Mouse (Mus musculus) cerebellum, adult 2 months (tissue): ENCODE data around the gene Patl2. TPM values are rescaled to one million over a fixed set of nuclear protein-coding genes. Genes with fewer than 3 reads are reported as not detected.

Source experiments
- DNase-seq, 2 experiments: peaks; one replicate each; pipeline ENCODE4 v3.0.0; 2021
- H3K27ac ChIP-seq: fragments of 200-500 bp; 2 replicates; pipeline ENCODE4 v1.5.1; 2012; ENCODE audit warnings: low read length, control low read depth, inconsistent platforms; ENCODE audit not compliant: insufficient read depth
- H3K27me3 ChIP-seq: fragments of 200-500 bp; 2 replicates; pipeline ENCODE4 v1.6.1; 2012; ENCODE audit warnings: inconsistent platforms, mild to moderate bottlenecking, low read length, moderate library complexity; ENCODE audit not compliant: control insufficient read depth, insufficient read depth
- H3K4me1 ChIP-seq: fragments of 200-500 bp; 2 replicates; pipeline ENCODE4 v1.6.1; 2011; ENCODE audit warnings: low read length; ENCODE audit not compliant: control insufficient read depth, insufficient read depth
- H3K4me3 ChIP-seq: fragments of 200-500 bp; replicated peaks from 2 replicates; pipeline ENCODE3; 2011; ENCODE audit warnings: mild to moderate bottlenecking, low read depth, low read length, control low read depth; ENCODE audit not compliant: insufficient read depth
- CTCF ChIP-seq: fragments of 200-500 bp; IDR thresholded peaks from 2 replicates; pipeline ENCODE4 v1.5.1; 2011; ENCODE audit warnings: low read depth, mild to moderate bottlenecking, control low read depth, low read length, moderate library complexity, borderline replicate concordance; ENCODE audit not compliant: insufficient read depth
- POLR2A ChIP-seq: fragments of 200-500 bp; IDR thresholded peaks from 2 replicates; pipeline ENCODE4 v1.6.1; 2011; ENCODE audit warnings: low read length, control low read depth, borderline replicate concordance; ENCODE audit not compliant: insufficient read depth
- WGBS: fragments of 180-500 bp; shearing (Covaris S2); methylation state at CpG from one replicate; pipeline ENCODE4 v1.1.7; 2018; 5-methylcytosine and 5-hydroxymethylcytosine counted together
- polyA plus RNA-seq: library from polyadenylated mRNA; depleted of rRNA; stranded (reverse); fragments of >200 nt; gene quantifications from 2 replicates; pipeline ENCODE4 v1.2.3, GENCODE M21; 2012

Gene Patl2
- polyA plus RNA-seq, 1 experiment: 0.21 TPM

- WGBS: 89% methylated on average over 2 of the region's 2 CpGs
- no peak for DNase-seq
- H3K27ac ChIP-seq: no peak overlapping the region
- TF ChIP-seq CTCF: no peak
- TF ChIP-seq POLR2A: no peak
- no peaks in the 10 kb centered on the region for H3K27me3 ChIP-seq
- no peak overlapping the region for H3K4me3 ChIP-seq
- no peaks in the 10 kb centered on the region for H3K4me1 ChIP-seq
Measured at GRCm38 (mm10) chr2:122132618-122133017, 53.4 kb downstream of the Patl2 start.

GRCm38 (mm10) chr2:122132078-122132477, 53.9 kb downstream of the Patl2 start:
- 91% methylated on average over 2 of the region's 2 CpGs for WGBS
- Histone ChIP-seq H3K4me1 (no peaks in the 10 kb centered on the region), H3K4me3 (no peak overlapping the region), H3K27ac (no peak overlapping the region), H3K27me3 (no peaks in the 10 kb centered on the region)
- TF ChIP-seq CTCF (no peak), POLR2A (no peak)
- DNase-seq: no peak

- no peak for TF ChIP-seq CTCF
- no peak for TF ChIP-seq POLR2A
- no peaks in the 10 kb centered on the region for H3K27me3 ChIP-seq
- H3K4me3 ChIP-seq: no peak overlapping the region
- H3K4me1 ChIP-seq: no peaks in the 10 kb centered on the region
- 92% methylated on average over 4 of the region's 4 CpGs for WGBS
- no peak for DNase-seq
- no peak overlapping the region for H3K27ac ChIP-seq
Measured at GRCm38 (mm10) chr2:122127635-122128034, 58.4 kb downstream of the Patl2 start.

GRCm38 (mm10) chr2:122126765-122127347, 59.1 kb downstream of the Patl2 start:
- DNase-seq: no peak
- Histone ChIP-seq H3K4me3 (no peak overlapping the region), H3K27me3 (no peaks in the 10 kb centered on the region), H3K27ac (no peak overlapping the region), H3K4me1 (no peaks in the 10 kb centered on the region)
- TF ChIP-seq CTCF (no peak), POLR2A (no peak)
- 36% methylated on average over 5 of the region's 5 CpGs for WGBS

GRCm38 (mm10) chr2:122125680-122126572, 60.1 kb downstream of the Patl2 start:
- DNase-seq: no peak
- TF ChIP-seq CTCF (no peak), POLR2A (no peak)
- Histone ChIP-seq H3K27me3 (no peaks in the 10 kb centered on the region), H3K4me3 (no peak overlapping the region), H3K27ac (no peak overlapping the region), H3K4me1 (no peaks in the 10 kb centered on the region)
- WGBS: 58% methylated on average over 12 of the region's 12 CpGs

GRCm38 (mm10) chr2:122117961-122118958, 67.7 kb downstream of the Patl2 start, which contains the start of gene Spg11:
TSS of gene Spg11 (minus strand) at chr2:122118386.
- TF ChIP-seq POLR2A (peak; percentile 98), CTCF (no peak)
- H3K4me3 ChIP-seq: peak within 1 kb of the TSS; percentile 75
- peak; percentile 98 for DNase-seq
- under 1% methylated on average over 47 of the region's 47 CpGs for WGBS
- H3K4me1 ChIP-seq: peaks cover 6% of the 10 kb centered on the region; the same call in 1 of the 2 replicates
- H3K27me3 ChIP-seq: no peaks in the 10 kb centered on the region
- peak within 1 kb of the TSS; percentile 79 for H3K27ac ChIP-seq

- TF ChIP-seq CTCF (no peak), POLR2A (no peak)
- Histone ChIP-seq H3K27ac (no peak overlapping the region), H3K4me1 (peaks cover 6% of the 10 kb centered on the region; the same call in 1 of the 2 replicates), H3K27me3 (no peaks in the 10 kb centered on the region), H3K4me3 (no peak overlapping the region)
- peak in 1 of 2 experiments; percentile 6 for DNase-seq
- WGBS: 73% methylated on average over 2 of the region's 2 CpGs
Measured at GRCm38 (mm10) chr2:122116888-122117287, 69.1 kb downstream of the Patl2 start.
